Mouse (Mus musculus) bone marrow macrophage, adult 2 months (primary cell): ENCODE measurements at regions not wholly inside any gene's neighbourhood (a gene's known extent, or its start where the extent isn't known, plus 50 kb on each side); places are given as distances from the start of the nearest gene placed in this dataset.
"Not testable (repeated sequence)": the region's sequence is repeated elsewhere in the genome, so short reads cannot be mapped to it uniquely, and the experiment has no call there.

Experiments
- H3K27ac ChIP-seq: 2 replicates; pipeline ENCODE4 v1.5.1; 2012; ENCODE audit warnings: low read depth, low read length; ENCODE audit not compliant: insufficient read depth
- H3K4me1 ChIP-seq: 2 replicates; pipeline ENCODE4 v1.6.1; 2012; ENCODE audit warnings: low read length; ENCODE audit not compliant: control insufficient read depth, insufficient read depth
- H3K4me3 ChIP-seq: 2 replicates; pipeline ENCODE4 v1.5.1; 2012; ENCODE audit warnings: mild to moderate bottlenecking, low read length, moderate library complexity; ENCODE audit not compliant: insufficient read depth
- CTCF ChIP-seq: IDR thresholded peaks from 2 replicates; pipeline ENCODE4 v1.5.1; 2012; ENCODE audit warnings: low read depth, mild to moderate bottlenecking, low read length, moderate library complexity
- POLR2A ChIP-seq: IDR thresholded peaks from 2 replicates; pipeline ENCODE4 v1.6.1; 2012; ENCODE audit warnings: mild to moderate bottlenecking, low read depth, low read length, borderline replicate concordance

DNA sequence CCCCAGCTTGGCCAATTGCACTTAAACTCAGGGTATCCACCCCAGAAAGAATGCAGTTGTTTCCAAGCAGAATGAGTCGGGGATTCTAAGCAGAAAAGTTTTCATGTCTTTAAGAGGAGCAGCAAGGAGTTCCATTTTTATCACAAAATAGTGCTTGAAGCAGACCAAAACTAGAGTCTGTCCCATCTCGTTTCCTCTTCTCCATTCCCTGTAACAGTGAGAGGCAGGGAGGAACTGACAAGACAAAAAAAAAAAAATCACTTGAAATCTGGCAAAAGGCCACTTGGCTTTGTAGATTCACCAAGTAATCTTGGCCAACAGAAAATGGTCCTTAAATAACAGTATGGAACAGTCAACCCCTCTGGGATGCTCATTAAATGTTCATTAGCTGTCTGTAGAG, 186.8 kb downstream of the Kctd12 start:
- H3K27ac ChIP-seq, result peak overlapping the region; percentile 64
- peaks cover 7% of the 10 kb centered on the region for H3K4me1 ChIP-seq
- TF ChIP-seq CTCF (no peak), POLR2A (no peak)
- H3K4me3 ChIP-seq, result no peak overlapping the region

DNA sequence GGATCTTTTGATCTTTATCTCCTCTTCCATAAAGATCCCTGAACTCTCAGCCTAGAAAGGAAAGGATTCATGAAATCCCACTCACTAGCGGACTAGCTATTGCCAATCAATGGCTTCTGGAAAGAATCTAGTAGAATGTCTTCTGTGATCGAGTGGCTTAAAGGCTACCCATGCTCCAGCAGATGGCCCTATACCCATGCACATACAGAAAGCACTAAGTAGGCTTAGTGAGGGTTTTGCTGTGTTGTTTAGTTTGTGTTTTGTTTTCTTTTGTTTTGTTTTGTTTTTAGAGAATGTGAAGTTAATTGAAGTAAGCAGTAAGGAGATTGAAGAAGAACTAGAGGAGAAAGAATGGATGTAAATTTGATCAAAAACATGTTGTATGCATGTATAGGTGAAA, 187.5 kb downstream of the Kctd12 start:
- Histone ChIP-seq H3K27ac (no peak overlapping the region), H3K4me3 (no peak overlapping the region), H3K4me1 (peaks cover 7% of the 10 kb centered on the region)
- TF ChIP-seq CTCF (no peak), POLR2A (no peak)

DNA sequence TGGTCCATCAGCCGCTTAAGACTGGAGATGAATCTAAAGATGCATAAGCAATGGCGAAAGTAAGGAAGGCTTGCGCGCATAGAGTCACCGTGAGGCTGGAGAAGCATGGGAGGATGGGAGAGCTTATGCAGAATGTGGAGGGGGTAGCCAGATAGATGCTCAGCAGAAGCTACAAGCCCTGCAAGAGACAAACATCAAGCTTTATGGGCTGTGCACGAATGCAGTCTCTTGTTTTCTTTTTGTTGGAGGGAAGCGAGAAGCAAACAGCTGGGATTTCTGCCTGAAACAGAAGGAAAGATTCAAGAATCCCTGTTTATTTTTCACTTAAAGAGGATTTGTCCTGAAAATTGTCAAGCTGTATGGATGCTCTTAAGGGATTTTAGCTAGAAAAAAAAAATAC, 188.7 kb downstream of the Kctd12 start:
- Histone ChIP-seq H3K4me1 (peaks cover 7% of the 10 kb centered on the region), H3K4me3 (no peak overlapping the region), H3K27ac (no peak overlapping the region)
- no peak for TF ChIP-seq POLR2A
- no peak for TF ChIP-seq CTCF

DNA sequence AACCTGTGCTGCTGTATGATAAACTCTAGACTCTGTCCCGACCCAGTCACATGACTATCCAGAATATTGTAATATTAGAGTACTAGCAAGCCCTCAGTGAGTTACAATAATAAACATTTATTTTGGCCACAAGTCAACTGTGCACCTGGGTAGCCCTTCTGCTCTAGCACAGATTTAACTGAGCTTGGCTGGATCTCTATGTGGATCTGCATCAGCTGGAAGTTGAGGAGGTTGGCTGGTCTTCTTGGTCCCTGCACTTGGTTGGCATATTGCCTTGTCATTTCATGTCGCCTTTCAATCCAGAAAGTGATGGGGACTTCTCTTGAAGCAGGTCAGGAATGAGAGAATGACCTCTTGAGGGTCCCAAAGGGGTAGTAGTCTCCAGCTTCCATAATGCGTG, 191.5 kb downstream of the Kctd12 start:
- no peak for TF ChIP-seq POLR2A
- TF ChIP-seq CTCF, result no peak
- Histone ChIP-seq H3K27ac (no peak overlapping the region), H3K4me1 (peaks cover 7% of the 10 kb centered on the region), H3K4me3 (no peak overlapping the region)

DNA sequence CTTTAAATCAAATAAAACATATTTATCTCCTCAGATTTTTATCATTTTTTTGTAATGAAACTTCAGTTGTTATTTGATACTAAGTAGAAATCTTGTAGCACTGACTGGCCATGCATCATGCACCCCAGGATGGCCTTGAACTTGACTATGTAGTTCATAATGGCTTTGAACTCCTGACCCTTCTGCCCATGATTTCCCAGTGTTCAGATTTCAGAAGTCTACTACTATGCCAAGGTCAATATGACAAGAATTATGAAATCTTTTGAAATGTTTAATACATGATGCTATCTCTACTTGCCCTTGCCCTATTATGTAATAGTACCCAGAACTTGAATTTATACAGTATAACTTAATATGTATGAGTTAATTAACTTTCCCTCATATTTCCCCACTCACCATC, 200.2 kb downstream of the Kctd12 start:
- Histone ChIP-seq H3K4me1 (peaks cover 3% of the 10 kb centered on the region), H3K27ac (no peak overlapping the region), H3K4me3 (no peak overlapping the region)
- TF ChIP-seq POLR2A (no peak), CTCF (no peak)

DNA sequence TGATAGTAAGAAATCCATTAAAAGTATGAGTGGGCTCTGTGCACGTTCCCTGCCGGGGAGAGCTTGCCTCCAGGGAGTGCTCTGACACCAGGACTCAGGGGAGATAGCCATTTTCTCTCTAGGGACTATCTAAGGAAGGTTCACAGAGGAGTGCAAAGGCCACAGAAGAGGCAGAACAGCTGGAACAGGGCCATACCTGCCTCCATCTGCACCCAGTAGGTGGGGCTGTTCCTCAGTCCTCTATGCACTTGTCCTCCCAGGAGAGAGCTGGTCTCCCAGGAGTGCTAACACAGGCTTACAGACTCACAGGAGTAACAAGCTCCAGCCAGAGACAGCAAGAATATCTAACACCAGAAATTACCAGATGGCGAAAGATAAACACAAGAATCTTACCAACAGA, 212.7 kb downstream of the Kctd12 start:
- TF ChIP-seq POLR2A, result no peak
- TF ChIP-seq CTCF, result no peak
- no peak overlapping the region for H3K4me3 ChIP-seq
- H3K4me1 ChIP-seq, result peaks cover 3% of the 10 kb centered on the region
- H3K27ac ChIP-seq, result no peak overlapping the region

DNA sequence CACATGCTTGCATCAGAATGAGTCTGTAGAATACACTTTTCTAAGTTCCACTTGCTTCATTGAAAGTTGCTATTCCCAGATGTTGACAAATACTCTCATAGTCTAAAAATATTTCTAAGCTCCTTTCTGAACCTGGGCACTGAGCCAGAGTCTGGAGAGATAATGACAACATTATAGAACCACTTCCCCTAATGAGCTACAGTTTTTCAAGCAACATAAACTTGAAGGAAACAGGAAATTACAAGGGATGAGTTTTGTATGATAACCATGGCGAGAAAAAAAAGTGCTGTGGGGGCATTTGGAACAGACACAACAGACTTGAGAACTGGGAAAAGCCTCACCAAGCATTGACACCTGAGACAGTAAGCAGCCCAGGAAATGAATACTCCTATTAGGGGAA, 233.8 kb downstream of the Kctd12 start:
- Histone ChIP-seq H3K4me1 (peaks cover 11% of the 10 kb centered on the region), H3K4me3 (no peak overlapping the region), H3K27ac (no peak overlapping the region)
- TF ChIP-seq CTCF (no peak), POLR2A (no peak)

DNA sequence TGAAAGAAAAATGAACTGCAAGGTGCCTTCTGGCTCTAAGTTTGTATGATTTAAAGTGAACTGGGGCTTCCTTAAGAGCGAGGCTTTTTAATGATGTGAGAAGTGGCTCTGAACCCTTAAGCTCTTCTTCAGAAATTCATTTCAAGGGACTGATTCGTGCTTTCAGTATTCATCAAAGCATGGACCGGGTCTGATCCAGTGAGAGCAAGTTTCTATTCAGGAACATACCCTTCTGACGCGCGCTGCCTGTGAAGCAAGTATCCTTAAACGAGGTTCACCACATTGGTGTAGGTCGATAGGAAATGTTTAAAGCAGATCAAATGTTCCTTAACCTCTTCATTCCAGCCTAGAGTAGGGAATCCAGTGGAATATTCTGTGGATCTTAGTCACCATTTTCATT, 240.1 kb downstream of the Kctd12 start:
- TF ChIP-seq CTCF (no peak), POLR2A (no peak)
- H3K4me1 ChIP-seq, result no peaks in the 10 kb centered on the region
- no peak overlapping the region for H3K27ac ChIP-seq
- no peak overlapping the region for H3K4me3 ChIP-seq

DNA sequence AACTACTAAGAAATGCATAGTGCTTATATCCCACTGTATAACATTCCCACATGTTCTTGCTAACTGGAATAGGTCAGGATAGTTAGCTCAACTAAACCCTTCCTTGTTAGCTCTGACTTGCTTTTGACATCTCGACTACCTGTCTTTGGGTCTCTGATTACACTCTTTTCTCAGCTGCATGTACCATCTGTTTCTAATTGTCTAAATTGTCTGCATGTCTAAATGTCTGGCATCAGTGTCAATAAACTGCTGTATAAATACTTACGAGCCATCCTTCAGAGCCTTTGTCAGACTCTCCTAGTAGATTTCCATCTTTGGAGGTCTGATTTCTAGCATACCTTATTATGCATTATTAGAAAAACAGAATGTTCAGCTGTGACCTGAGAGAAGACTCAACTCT, 245.8 kb downstream of the Kctd12 start:
- Histone ChIP-seq H3K27ac (no peak overlapping the region), H3K4me1 (no peaks in the 10 kb centered on the region), H3K4me3 (no peak overlapping the region)
- TF ChIP-seq POLR2A, result no peak
- no peak for TF ChIP-seq CTCF

DNA sequence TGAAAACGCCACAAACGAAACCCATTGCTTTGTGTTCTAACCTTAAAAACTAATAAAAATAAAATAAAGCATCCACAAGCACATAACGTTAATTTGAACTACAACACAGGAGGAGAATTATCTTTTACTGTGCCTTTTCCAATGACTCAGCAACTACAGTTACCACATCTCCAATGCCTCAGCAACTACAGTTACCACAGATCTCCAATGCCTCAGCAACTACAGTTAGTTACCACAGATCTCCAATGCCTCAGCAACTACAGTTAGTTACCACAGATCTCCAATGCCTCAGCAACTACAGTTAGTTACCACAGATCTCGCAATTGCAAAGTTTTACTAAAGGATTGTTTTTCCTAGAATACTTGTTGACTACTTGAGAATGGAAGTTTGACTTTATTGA, 248.7 kb downstream of the Kctd12 start:
- H3K4me3 ChIP-seq, result not testable (repeated sequence)

DNA sequence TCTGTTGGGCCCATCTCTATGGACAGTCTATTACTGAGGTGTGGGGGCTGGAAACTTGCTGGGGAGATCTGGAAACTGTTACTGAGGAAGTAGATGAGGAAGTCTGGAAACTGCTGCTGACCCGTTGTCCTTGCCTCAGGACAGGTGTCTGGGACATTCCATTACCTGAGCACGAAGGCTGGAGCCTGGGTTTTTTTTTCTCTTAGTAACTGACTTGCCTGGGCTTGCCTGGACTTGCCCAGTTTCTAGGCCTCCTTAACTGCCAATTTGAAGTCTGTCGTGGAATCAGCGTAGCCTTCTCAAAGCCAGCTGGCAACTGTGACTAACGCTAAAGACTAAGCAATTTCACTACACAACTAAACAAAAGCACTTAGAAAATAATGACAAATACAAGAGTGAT, 250.7 kb downstream of the Kctd12 start:
- Histone ChIP-seq H3K27ac (no peak overlapping the region), H3K4me3 (no peak overlapping the region), H3K4me1 (no peaks in the 10 kb centered on the region)
- TF ChIP-seq POLR2A (no peak), CTCF (no peak)

More for the DNA sequence above, 248.7 kb downstream of the Kctd12 start:
- H3K27ac ChIP-seq, H3K4me1 ChIP-seq: not testable (repeated sequence)
